Mouse (Mus musculus): ENCODE results near the gene Habp2. TPM values are rescaled to one million over a fixed set of nuclear protein-coding genes. Genes with fewer than 3 reads are reported as not detected.

Habp2 gene
- 0.84 and 1.9 TPM in 2 replicates for polyA plus RNA-seq (2014; fragmentation: Nextera tagmentation; extraction: Ambion mirVana)

- Histone ChIP-seq H3K27ac (ENCODE audit: low read depth, low read length) (no peak within 1 kb of the TSS), H3K36me3 (ENCODE audit: control insufficient read depth, insufficient read depth, low read length) (no peaks in the 10 kb centered on the region), H3K9ac (ENCODE audit: low read depth, low read length) (no peak within 1 kb of the TSS), H3K4me3 (ENCODE audit: low read depth, low read length) (no peak within 1 kb of the TSS), H3K4me2 (no peak within 1 kb of the TSS), H3K9me3 (replicated peaks; ENCODE audit: control insufficient read depth, low read length) (no peaks in the 10 kb centered on the region), H3K4me1 (ENCODE audit: control insufficient read depth, insufficient read depth, low read length) (no peaks in the 10 kb centered on the region), H3K27me3 (ENCODE audit: control insufficient read depth, insufficient read depth, low read length) (peaks cover 4% of the 10 kb centered on the region; the same call in 1 of the 2 replicates)
- WGBS (ENCODE audit: insufficient replicate concordance) = 77% methylated on average over 7 of the region's 7 CpGs
- no peak for ATAC-seq (replicated peaks; ENCODE audit: insufficient number of reproducible peaks, low FRiP score, low TSS enrichment)
Observed at GRCm38 (mm10) chr19:56286866-56287265, at the start of gene Habp2. Gene Habp2, plus strand, starts transcription at chr19:56287137.

GRCm38 (mm10) chr19:56238501-56238900, 48.4 kb upstream of the Habp2 start:
- Histone ChIP-seq H3K4me1 (ENCODE audit: control insufficient read depth, insufficient read depth, low read length) (no peaks in the 10 kb centered on the region), H3K9me3 (replicated peaks; ENCODE audit: control insufficient read depth, low read length) (no peaks in the 10 kb centered on the region), H3K4me2 (no peak overlapping the region), H3K9ac (ENCODE audit: low read depth, low read length) (no peak overlapping the region), H3K36me3 (ENCODE audit: control insufficient read depth, insufficient read depth, low read length) (no peaks in the 10 kb centered on the region), H3K27me3 (ENCODE audit: control insufficient read depth, insufficient read depth, low read length) (no peaks in the 10 kb centered on the region), H3K27ac (ENCODE audit: low read depth, low read length) (no peak overlapping the region), H3K4me3 (ENCODE audit: low read depth, low read length) (no peak overlapping the region)
- 45% methylated on average over 4 of the region's 4 CpGs for WGBS (ENCODE audit: insufficient replicate concordance)
- no peak for ATAC-seq (replicated peaks; ENCODE audit: insufficient number of reproducible peaks, low FRiP score, low TSS enrichment)

GRCm38 (mm10) chr19:56245201-56245600, 41.7 kb upstream of the Habp2 start:
- no peaks in the 10 kb centered on the region for H3K9me3 ChIP-seq (replicated peaks; ENCODE audit: control insufficient read depth, low read length)
- 70% methylated on average over 5 of the region's 5 CpGs for WGBS (ENCODE audit: insufficient replicate concordance)

GRCm38 (mm10) chr19:56252815-56253214, 34.1 kb upstream of the Habp2 start:
- Histone ChIP-seq H3K27ac (ENCODE audit: low read depth, low read length) (no peak overlapping the region), H3K4me1 (ENCODE audit: control insufficient read depth, insufficient read depth, low read length) (no peaks in the 10 kb centered on the region), H3K9ac (ENCODE audit: low read depth, low read length) (no peak overlapping the region), H3K36me3 (ENCODE audit: control insufficient read depth, insufficient read depth, low read length) (no peaks in the 10 kb centered on the region), H3K9me3 (replicated peaks; ENCODE audit: control insufficient read depth, low read length) (no peaks in the 10 kb centered on the region), H3K27me3 (ENCODE audit: control insufficient read depth, insufficient read depth, low read length) (no peaks in the 10 kb centered on the region), H3K4me3 (ENCODE audit: low read depth, low read length) (no peak overlapping the region), H3K4me2 (no peak overlapping the region)
- 81% methylated on average over 4 of the region's 4 CpGs for whole genome bisulfite sequencing (ENCODE audit: insufficient replicate concordance)
- no peak for ATAC-seq (replicated peaks; ENCODE audit: insufficient number of reproducible peaks, low FRiP score, low TSS enrichment)

More at GRCm38 (mm10) chr19:56245201-56245600, 41.7 kb upstream of the Habp2 start:
- no peaks in the 10 kb centered on the region for H3K4me1 ChIP-seq (ENCODE audit: control insufficient read depth, insufficient read depth, low read length)
- no peak overlapping the region for H3K4me2 ChIP-seq
- no peak overlapping the region for H3K9ac ChIP-seq (ENCODE audit: low read depth, low read length)
- H3K4me3 ChIP-seq (ENCODE audit: low read depth, low read length) = no peak overlapping the region
- ATAC-seq (replicated peaks; ENCODE audit: insufficient number of reproducible peaks, low FRiP score, low TSS enrichment) = no peak
- H3K27me3 ChIP-seq (ENCODE audit: control insufficient read depth, insufficient read depth, low read length) = no peaks in the 10 kb centered on the region
- no peaks in the 10 kb centered on the region for H3K36me3 ChIP-seq (ENCODE audit: control insufficient read depth, insufficient read depth, low read length)
- no peak overlapping the region for H3K27ac ChIP-seq (ENCODE audit: low read depth, low read length)

- Histone ChIP-seq H3K4me3 (ENCODE audit: low read depth, low read length) (no peak overlapping the region), H3K9me3 (replicated peaks; ENCODE audit: control insufficient read depth, low read length) (no peaks in the 10 kb centered on the region), H3K4me1 (ENCODE audit: control insufficient read depth, insufficient read depth, low read length) (no peaks in the 10 kb centered on the region), H3K9ac (ENCODE audit: low read depth, low read length) (no peak overlapping the region), H3K4me2 (no peak overlapping the region), H3K27me3 (ENCODE audit: control insufficient read depth, insufficient read depth, low read length) (no peaks in the 10 kb centered on the region), H3K27ac (ENCODE audit: low read depth, low read length) (no peak overlapping the region), H3K36me3 (ENCODE audit: control insufficient read depth, insufficient read depth, low read length) (no peaks in the 10 kb centered on the region)
- 77% methylated on average over 10 of the region's 10 CpGs for WGBS (ENCODE audit: insufficient replicate concordance)
- ATAC-seq (replicated peaks; ENCODE audit: insufficient number of reproducible peaks, low FRiP score, low TSS enrichment) = no peak
Observed at GRCm38 (mm10) chr19:56253271-56253670, 33.7 kb upstream of the Habp2 start.

- Histone ChIP-seq H3K27me3 (ENCODE audit: control insufficient read depth, insufficient read depth, low read length) (no peaks in the 10 kb centered on the region), H3K36me3 (ENCODE audit: control insufficient read depth, insufficient read depth, low read length) (no peaks in the 10 kb centered on the region), H3K9me3 (replicated peaks; ENCODE audit: control insufficient read depth, low read length) (no peaks in the 10 kb centered on the region), H3K9ac (ENCODE audit: low read depth, low read length) (no peak overlapping the region), H3K4me3 (ENCODE audit: low read depth, low read length) (no peak overlapping the region), H3K27ac (ENCODE audit: low read depth, low read length) (no peak overlapping the region), H3K4me1 (ENCODE audit: control insufficient read depth, insufficient read depth, low read length) (no peaks in the 10 kb centered on the region), H3K4me2 (no peak overlapping the region)
- no peak for ATAC-seq (replicated peaks; ENCODE audit: insufficient number of reproducible peaks, low FRiP score, low TSS enrichment)
- 46% methylated on average over 7 of the region's 7 CpGs for WGBS (ENCODE audit: insufficient replicate concordance)
Observed at GRCm38 (mm10) chr19:56254751-56255150, 32.2 kb upstream of the Habp2 start.

- H3K9me3 ChIP-seq (replicated peaks; ENCODE audit: control insufficient read depth, low read length) = no peaks in the 10 kb centered on the region
- no peaks in the 10 kb centered on the region for H3K36me3 ChIP-seq (ENCODE audit: control insufficient read depth, insufficient read depth, low read length)
- 35% methylated on average over 3 of the region's 3 CpGs for WGBS (ENCODE audit: insufficient replicate concordance)
- H3K4me1 ChIP-seq (ENCODE audit: control insufficient read depth, insufficient read depth, low read length) = no peaks in the 10 kb centered on the region
- no peak overlapping the region for H3K9ac ChIP-seq (ENCODE audit: low read depth, low read length)
- no peaks in the 10 kb centered on the region for H3K27me3 ChIP-seq (ENCODE audit: control insufficient read depth, insufficient read depth, low read length)
- H3K4me2 ChIP-seq = no peak overlapping the region
- no peak overlapping the region for H3K4me3 ChIP-seq (ENCODE audit: low read depth, low read length)
- H3K27ac ChIP-seq (ENCODE audit: low read depth, low read length) = no peak overlapping the region
- no peak for ATAC-seq (replicated peaks; ENCODE audit: insufficient number of reproducible peaks, low FRiP score, low TSS enrichment)
Observed at GRCm38 (mm10) chr19:56255506-56255905, 31.4 kb upstream of the Habp2 start.

GRCm38 (mm10) chr19:56256235-56256634, 30.7 kb upstream of the Habp2 start:
- H3K36me3 ChIP-seq (ENCODE audit: control insufficient read depth, insufficient read depth, low read length) = no peaks in the 10 kb centered on the region
- no peak overlapping the region for H3K4me3 ChIP-seq (ENCODE audit: low read depth, low read length)
- no peak for ATAC-seq (replicated peaks; ENCODE audit: insufficient number of reproducible peaks, low FRiP score, low TSS enrichment)
- H3K9ac ChIP-seq (ENCODE audit: low read depth, low read length) = no peak overlapping the region
- no peaks in the 10 kb centered on the region for H3K27me3 ChIP-seq (ENCODE audit: control insufficient read depth, insufficient read depth, low read length)
- H3K27ac ChIP-seq (ENCODE audit: low read depth, low read length) = no peak overlapping the region
- H3K4me2 ChIP-seq = no peak overlapping the region
- 42% methylated on average over 1 of the region's 1 CpGs for WGBS (ENCODE audit: insufficient replicate concordance)
- no peaks in the 10 kb centered on the region for H3K4me1 ChIP-seq (ENCODE audit: control insufficient read depth, insufficient read depth, low read length)
- H3K9me3 ChIP-seq (replicated peaks; ENCODE audit: control insufficient read depth, low read length) = no peaks in the 10 kb centered on the region

GRCm38 (mm10) chr19:56256741-56257140, 30.2 kb upstream of the Habp2 start:
- Histone ChIP-seq H3K27me3 (ENCODE audit: control insufficient read depth, insufficient read depth, low read length) (no peaks in the 10 kb centered on the region), H3K4me2 (no peak overlapping the region), H3K27ac (ENCODE audit: low read depth, low read length) (no peak overlapping the region), H3K36me3 (ENCODE audit: control insufficient read depth, insufficient read depth, low read length) (no peaks in the 10 kb centered on the region), H3K4me1 (ENCODE audit: control insufficient read depth, insufficient read depth, low read length) (no peaks in the 10 kb centered on the region), H3K4me3 (ENCODE audit: low read depth, low read length) (no peak overlapping the region), H3K9me3 (replicated peaks; ENCODE audit: control insufficient read depth, low read length) (no peaks in the 10 kb centered on the region), H3K9ac (ENCODE audit: low read depth, low read length) (no peak overlapping the region)
- ATAC-seq (replicated peaks; ENCODE audit: insufficient number of reproducible peaks, low FRiP score, low TSS enrichment) = no peak
- no CpG with 5 or more reads among the region's 1 CpGs for WGBS (ENCODE audit: insufficient replicate concordance)

Measured in heart, embryonic 11.5 days (tissue).